Mouse (Mus musculus): ENCODE measurements at regions not wholly inside any gene's neighbourhood (a gene's known extent, or its start where the extent isn't known, plus 50 kb on each side); places are given as distances from the start of the nearest gene placed in this dataset.

DNA sequence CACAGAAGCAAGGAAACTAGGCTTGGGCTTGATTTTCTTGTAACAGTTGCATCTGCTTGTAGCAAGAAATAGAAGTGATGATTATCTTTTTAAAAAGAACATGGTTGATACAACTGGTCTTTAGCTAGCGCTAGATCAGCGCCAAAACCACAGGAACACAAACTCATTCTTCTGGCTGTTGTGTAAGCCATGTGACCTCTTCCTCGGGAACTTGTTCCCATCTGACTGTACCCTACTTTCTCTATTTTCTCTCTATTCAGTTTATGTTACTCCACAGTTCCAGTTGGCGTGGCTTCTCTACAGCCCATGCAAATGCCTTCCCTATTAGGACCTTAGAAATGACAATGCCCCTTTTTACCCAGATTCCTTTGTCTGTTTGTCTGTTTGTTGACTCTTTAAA lies 187.4 kb downstream of the Prkcq start:
- no peaks in the 10 kb centered on the region for H3K4me1 ChIP-seq (replicated peaks; ENCODE audit: control insufficient read depth, insufficient read depth)
- no peak overlapping the region for H3K9ac ChIP-seq (ENCODE audit: low read length)
- H3K27ac ChIP-seq (replicated peaks): no peak overlapping the region
- 76% methylated on average over 4 of the region's 4 CpGs for WGBS
- ATAC-seq (ENCODE audit: low FRiP score, low TSS enrichment) (no peak), DNase-seq (ENCODE audit: low spot score) (no peak)
- no peaks in the 10 kb centered on the region for H3K36me3 ChIP-seq (ENCODE audit: control insufficient read depth, insufficient read depth, low read length)
- TF ChIP-seq CTCF (IDR thresholded peaks at IDR 0.05; ENCODE audit: low read depth): no peak
- no peak overlapping the region for H3K4me2 ChIP-seq (replicated peaks; ENCODE audit: low read depth)
- H3K9me3 ChIP-seq (ENCODE audit: control insufficient read depth, low read length): no peaks in the 10 kb centered on the region
- H3K4me3 ChIP-seq (ENCODE audit: low read depth, low read length): no peak overlapping the region
- no peaks in the 10 kb centered on the region for H3K27me3 ChIP-seq (ENCODE audit: control insufficient read depth, insufficient read depth, low read length)

DNA sequence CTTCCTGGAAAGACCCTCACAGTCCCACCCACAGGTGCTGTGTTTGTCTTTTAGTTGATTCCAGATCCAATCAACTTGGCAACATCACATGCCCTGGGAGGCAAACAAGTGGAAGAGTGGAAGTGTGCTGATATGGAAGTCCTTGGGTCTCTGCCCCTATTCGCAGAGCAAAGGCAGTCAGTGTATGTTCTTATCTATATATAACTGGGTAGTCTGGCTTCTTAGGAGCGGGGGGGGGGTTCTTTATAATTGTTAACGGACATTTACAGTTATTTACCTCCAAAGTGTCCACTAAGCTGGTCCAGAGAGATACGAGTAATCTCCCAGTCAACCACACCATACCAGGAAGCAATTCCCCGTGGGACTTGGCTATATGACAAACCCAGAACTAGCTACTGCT lies 184.8 kb downstream of the Prkcq start:
- 79% methylated on average over 5 of the region's 5 CpGs for WGBS
- no peak overlapping the region for H3K4me3 ChIP-seq (ENCODE audit: low read depth, low read length)

DNA sequence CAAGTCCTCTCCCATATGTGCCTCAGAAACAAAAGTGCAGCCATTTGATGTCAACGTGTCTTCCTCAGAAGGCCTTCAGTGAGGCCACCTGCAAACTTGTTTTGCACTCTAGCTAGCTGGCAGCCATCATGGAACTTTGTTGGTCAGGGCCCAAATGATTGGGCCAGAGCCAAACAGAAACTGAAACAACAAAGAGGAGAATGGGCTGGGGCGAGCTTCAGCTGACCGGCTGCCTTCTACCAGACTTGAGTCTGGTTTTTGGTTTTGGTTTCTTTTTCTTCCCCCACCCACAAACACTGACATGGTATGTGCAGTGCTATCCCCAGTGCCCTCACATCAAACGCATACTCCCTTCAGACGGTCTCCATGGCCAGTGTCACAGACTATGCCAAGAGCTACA lies 183.7 kb downstream of the Prkcq start:
- WGBS: 86% methylated on average over 5 of the region's 5 CpGs
- no peak for DNase-seq (ENCODE audit: low spot score)
- Histone ChIP-seq H3K9ac (ENCODE audit: low read length) (no peak overlapping the region), H3K27ac (replicated peaks) (no peak overlapping the region), H3K4me2 (replicated peaks; ENCODE audit: low read depth) (no peak overlapping the region), H3K4me1 (replicated peaks; ENCODE audit: control insufficient read depth, insufficient read depth) (no peaks in the 10 kb centered on the region), H3K9me3 (ENCODE audit: control insufficient read depth, low read length) (no peaks in the 10 kb centered on the region), H3K27me3 (ENCODE audit: control insufficient read depth, insufficient read depth, low read length) (no peaks in the 10 kb centered on the region), H3K36me3 (ENCODE audit: control insufficient read depth, insufficient read depth, low read length) (no peaks in the 10 kb centered on the region), H3K4me3 (ENCODE audit: low read depth, low read length) (no peak overlapping the region)
- TF ChIP-seq EP300 (optimal IDR thresholded peaks at IDR 0.05) (no peak), CTCF (IDR thresholded peaks at IDR 0.05; ENCODE audit: low read depth) (no peak)
- no peak for ATAC-seq (ENCODE audit: low FRiP score, low TSS enrichment)

More for the DNA sequence above, 184.8 kb downstream of the Prkcq start:
- no peaks in the 10 kb centered on the region for H3K4me1 ChIP-seq (replicated peaks; ENCODE audit: control insufficient read depth, insufficient read depth)
- H3K27me3 ChIP-seq (ENCODE audit: control insufficient read depth, insufficient read depth, low read length): no peaks in the 10 kb centered on the region
- ATAC-seq (ENCODE audit: low FRiP score, low TSS enrichment) (no peak), DNase-seq (ENCODE audit: low spot score) (no peak)
- H3K9me3 ChIP-seq (ENCODE audit: control insufficient read depth, low read length): no peaks in the 10 kb centered on the region
- no peak overlapping the region for H3K9ac ChIP-seq (ENCODE audit: low read length)
- H3K36me3 ChIP-seq (ENCODE audit: control insufficient read depth, insufficient read depth, low read length): no peaks in the 10 kb centered on the region
- no peak overlapping the region for H3K4me2 ChIP-seq (replicated peaks; ENCODE audit: low read depth)
- H3K27ac ChIP-seq (replicated peaks): no peak overlapping the region
- TF ChIP-seq EP300 (optimal IDR thresholded peaks at IDR 0.05): no peak
- TF ChIP-seq CTCF (IDR thresholded peaks at IDR 0.05; ENCODE audit: low read depth): no peak

All from stomach, postnatal 0 days (tissue).